ENCODE assay signal across 21 mouse cellular contexts in the genomic region with DNA sequence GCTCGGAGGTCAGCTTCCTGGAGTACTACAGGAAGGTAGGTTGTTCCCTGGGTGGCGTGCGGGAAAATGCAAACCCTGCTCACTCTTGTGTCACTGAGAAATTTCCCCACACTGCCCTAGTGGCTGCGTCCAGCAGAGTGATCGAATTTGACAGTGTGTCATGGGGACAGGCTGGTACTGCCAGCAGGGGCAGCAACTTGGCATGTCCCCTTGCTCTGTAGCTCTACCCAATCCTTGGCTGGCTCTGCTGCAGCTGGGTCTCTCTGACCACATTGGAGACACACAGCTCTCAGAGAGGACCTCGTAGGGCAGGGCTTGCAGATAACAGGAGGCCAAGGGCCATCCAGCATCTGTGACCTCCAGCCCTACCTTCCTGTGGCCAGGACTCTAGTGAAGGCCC. TPM values are rescaled to one million over a fixed set of nuclear protein-coding genes. Genes with fewer than 3 reads are reported as not detected.
"Had no signal": no experiment of that assay in that cellular context is flagged by ENCODE, and none has a peak within 500 bp of the region (broad histone marks: within the 10 kb centered on the region; RNA-seq: fewer than 3 reads in every experiment).

No protein-coding gene starts in this region.

- H3K9me3 ChIP-seq: liver, embryonic 13.5 days; midbrain, embryonic 12.5 days had no signal

- H3K27me3 ChIP-seq: liver, embryonic 13.5 days had no signal

- H3K4me1 ChIP-seq: liver, embryonic 13.5 days had no signal

- H3K36me3 ChIP-seq: liver, embryonic 13.5 days; midbrain, embryonic 12.5 days had no signal

- H3K9ac ChIP-seq: liver, embryonic 13.5 days; midbrain, embryonic 12.5 days had no signal

- ATAC-seq: inflammation-experienced regulatory T-cells, adult 6 months; intestine, embryonic 16.5 days; midbrain, embryonic 16.5 days had no signal

- H3K4me3 ChIP-seq: liver, embryonic 13.5 days; midbrain, embryonic 12.5 days had no signal

- H3K27ac ChIP-seq: liver, embryonic 13.5 days; midbrain, embryonic 12.5 days; stomach, postnatal 0 days had no signal

- DNase-seq: kidney, adult 18-20 months; kidney, adult 9 months; kidney, postnatal 14 days; kidney, postnatal 4 days; liver, embryonic 13.5 days; lung, adult 2 months; lung, postnatal 14 days; right cerebral cortex, postnatal 4 days; thymus, adult 18-20 months had no signal

- H3K4me2 ChIP-seq: liver, embryonic 13.5 days; midbrain, embryonic 12.5 days had no signal

RNA-seq across cellular contexts. Expression of a gene that starts 42.0 kb away (rescaled TPM):
- total RNA-seq: liver, adult 2 months; megakaryocyte progenitor cell, adult 5-6 weeks had no signal
- polyA plus RNA-seq: inflammation-experienced regulatory T-cells, adult 6 months; intestine, embryonic 16.5 days; limb, embryonic 11.5 days; liver, adult 2 months; liver, embryonic 13.5 days; liver, embryonic 16.5 days; lung, adult 2 months; lung, embryonic 16.5 days; neural tube, embryonic 11.5 days; stomach, embryonic 14.5 days; stomach, postnatal 0 days had no signal
